Mouse (Mus musculus): ENCODE data around the gene Cdc45.

GRCm38 (mm10) chr16:18730640-18731039 is 81.1 kb downstream of the Cdc45 start:
- no peak for TF ChIP-seq HCFC1 (IDR thresholded peaks at IDR 0.05; ENCODE audit: borderline replicate concordance, insufficient read depth, low read length)
- TF ChIP-seq ZC3H11A (IDR thresholded peaks at IDR 0.05; ENCODE audit: borderline replicate concordance, low read depth, low read length), result no peak
- TF ChIP-seq MAFK (IDR thresholded peaks at IDR 0.05; ENCODE audit: insufficient read depth, low read depth, low read length), result no peak
- no peak for TF ChIP-seq CHD2 (IDR thresholded peaks at IDR 0.05; ENCODE audit: low read depth, low read length)
- no peak for TF ChIP-seq ZNF384 (IDR thresholded peaks at IDR 0.05; ENCODE audit: low read depth, low read length)
